Mouse (Mus musculus) cortical plate, adult 2 months (tissue): ENCODE results near the gene Fam155a. TPM values are rescaled to one million over a fixed set of nuclear protein-coding genes. Genes with fewer than 3 reads are reported as not detected.
"Not testable (repeated sequence)": the region's sequence is repeated elsewhere in the genome, so short reads cannot be mapped to it uniquely, and the experiment has no call there.

Experiments used
- H3K27ac ChIP-seq: fragments of 200-500 bp; 2 replicates; pipeline ENCODE4 v1.5.1; 2012; ENCODE audit warnings: low read length, control low read depth, inconsistent platforms; ENCODE audit not compliant: insufficient read depth
- H3K4me1 ChIP-seq: fragments of 200-500 bp; 2 replicates; pipeline ENCODE4 v1.6.1; 2011; ENCODE audit warnings: low read length; ENCODE audit not compliant: control insufficient read depth, insufficient read depth
- H3K4me3 ChIP-seq: fragments of 200-500 bp; 2 replicates; pipeline ENCODE4 v1.5.1; 2011; ENCODE audit warnings: mild to moderate bottlenecking, low read length, control low read depth; ENCODE audit not compliant: insufficient read depth
- CTCF ChIP-seq: fragments of 200-500 bp; IDR thresholded peaks from 2 replicates; pipeline ENCODE4 v1.5.1; 2011; ENCODE audit warnings: mild to moderate bottlenecking, control low read depth, low read length; ENCODE audit not compliant: insufficient read depth; ENCODE audit errors: extremely low read depth
- POLR2A ChIP-seq: fragments of 200-500 bp; IDR thresholded peaks from 2 replicates; pipeline ENCODE4 v1.6.1; 2011; ENCODE audit warnings: mild to moderate bottlenecking, low read length, control low read depth; ENCODE audit not compliant: insufficient read depth; ENCODE audit errors: extremely low read depth
- polyA plus RNA-seq: library from polyadenylated mRNA; depleted of rRNA; stranded (reverse); fragments of >200 nt; gene quantifications from 2 replicates; pipeline ENCODE4 v1.2.3, GENCODE M21; 2012; rRNA removed

Gene Fam155a
- polyA plus RNA-seq = 60.2 and 68.2 TPM in 2 replicates

DNA sequence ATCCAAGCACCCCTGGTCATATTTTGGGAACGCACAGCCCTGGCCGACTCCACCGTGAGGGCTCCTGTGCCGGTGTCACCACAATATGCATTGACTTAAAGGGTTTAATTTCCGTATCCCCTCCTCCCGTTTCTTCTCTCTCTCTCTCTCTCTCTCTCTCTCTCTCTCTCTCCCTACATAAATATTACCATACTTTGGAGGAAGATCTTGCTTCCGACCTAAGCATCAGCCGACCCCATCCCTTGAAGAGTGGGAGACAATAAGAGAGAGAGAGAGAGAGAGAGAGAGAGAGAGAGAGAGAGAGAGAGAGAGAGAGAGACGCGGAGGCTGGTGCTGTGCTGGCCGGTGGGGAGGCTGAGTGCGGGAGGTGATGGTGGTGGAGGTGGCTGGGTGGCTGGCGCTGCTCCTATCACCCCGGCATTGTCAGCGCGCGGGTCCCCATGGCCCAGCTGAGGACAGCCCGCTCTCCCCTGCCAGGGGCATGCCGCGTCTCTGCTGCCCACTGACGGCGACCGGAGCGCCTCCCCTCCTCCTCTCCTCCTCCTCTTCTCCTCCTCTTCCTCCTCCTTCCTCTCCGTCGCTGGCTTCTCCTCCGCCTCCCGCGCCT lies at the start of gene Fam155a:
Fam155a (minus strand) TSS at position 163 of the 607 bp plus-strand sequence.
- H3K4me1 ChIP-seq = peaks cover 2% of the 10 kb centered on the region
- peak within 1 kb of the TSS; percentile 89 for H3K4me3 ChIP-seq
- H3K27ac ChIP-seq = peak within 1 kb of the TSS; percentile 95
- TF ChIP-seq POLR2A (no peak), CTCF (no peak)

DNA sequence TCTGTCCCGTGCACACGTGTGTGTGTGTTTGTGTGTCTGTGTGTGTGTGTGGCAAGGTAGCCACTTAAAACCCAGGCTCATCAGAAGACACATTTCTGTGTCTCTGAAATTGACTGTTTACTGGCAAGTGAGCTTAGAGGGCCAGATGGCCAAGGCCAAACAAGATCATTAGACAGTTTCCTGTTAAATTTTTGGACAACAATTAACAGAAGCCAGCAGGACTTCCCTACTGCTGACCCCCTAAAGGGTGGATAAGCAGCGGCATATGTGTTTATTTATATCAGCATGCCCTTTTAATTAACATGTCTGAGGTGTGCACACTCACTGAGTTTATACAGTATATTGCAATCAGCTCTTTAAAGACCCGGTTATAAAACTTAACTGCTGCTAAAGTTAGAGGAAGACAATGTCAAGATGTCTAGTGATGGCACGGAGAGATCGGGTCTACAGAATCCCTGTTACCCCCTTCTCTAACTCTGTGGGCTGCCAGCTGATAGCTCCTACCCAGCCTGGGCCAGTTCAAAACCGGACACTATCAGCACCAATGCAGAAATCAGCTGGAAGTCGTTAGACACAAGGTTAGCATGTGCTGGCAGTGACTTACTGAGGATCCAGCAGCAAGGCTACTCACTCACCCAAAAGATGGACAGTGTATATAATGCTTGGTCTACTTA lies 42.4 kb upstream of the Fam155a start:
- Histone ChIP-seq H3K4me1 (no peaks in the 10 kb centered on the region), H3K27ac (no peak overlapping the region), H3K4me3 (no peak overlapping the region)
- TF ChIP-seq POLR2A = no peak
- no peak for TF ChIP-seq CTCF

DNA sequence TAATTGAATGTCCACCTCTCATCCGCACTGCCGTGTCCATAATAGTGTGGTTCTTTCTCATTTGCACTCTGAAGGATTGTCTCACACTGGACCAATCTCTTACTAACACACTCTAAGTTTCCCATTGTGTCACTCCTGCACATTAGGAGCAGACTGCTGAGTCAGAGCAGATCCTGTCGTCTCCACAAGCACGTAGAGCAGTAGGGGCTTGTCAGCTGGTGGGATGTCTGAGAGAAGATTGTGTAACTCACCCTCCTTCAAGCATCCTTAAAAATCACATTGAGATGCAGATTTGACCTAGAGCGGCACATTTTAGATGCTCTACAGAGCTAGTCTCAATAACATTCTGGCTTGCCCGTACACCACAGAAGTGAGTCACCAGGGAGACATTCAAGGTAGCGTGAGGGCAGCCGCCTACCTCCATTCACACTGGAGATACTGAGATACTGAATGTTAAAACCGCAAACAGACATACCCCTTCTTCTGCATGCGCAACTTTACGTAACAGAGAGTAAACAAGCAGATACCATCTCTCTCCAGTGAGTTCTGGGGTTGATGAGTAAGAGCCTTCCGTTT lies 40.1 kb upstream of the Fam155a start:
- Histone ChIP-seq H3K27ac (no peak overlapping the region), H3K4me3 (no peak overlapping the region)
- no peak for TF ChIP-seq POLR2A
- no peak for TF ChIP-seq CTCF

DNA sequence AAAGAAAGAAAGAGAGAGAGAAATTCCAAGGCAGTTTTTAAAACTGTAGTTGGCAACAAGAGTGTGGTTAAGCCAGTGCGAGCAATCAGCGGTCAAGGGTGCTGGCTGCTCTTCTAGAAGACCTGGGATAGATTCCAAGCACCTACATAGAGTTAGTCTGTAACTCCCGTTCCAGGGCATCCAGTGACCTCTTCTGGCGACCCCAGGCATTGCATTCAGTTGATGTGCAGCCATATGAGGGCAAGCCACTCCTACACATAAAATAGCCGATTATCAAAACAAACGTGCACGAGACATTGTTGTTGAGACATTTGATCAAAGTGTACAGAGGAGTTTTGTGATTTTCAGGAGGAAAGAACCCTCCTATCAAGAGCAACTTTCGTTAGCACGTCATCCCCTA lies 37.6 kb upstream of the Fam155a start:
- TF ChIP-seq CTCF (no peak), POLR2A (no peak)
- Histone ChIP-seq H3K4me1 (no peaks in the 10 kb centered on the region), H3K4me3 (no peak overlapping the region)

More for the DNA sequence above, 40.1 kb upstream of the Fam155a start:
- no peaks in the 10 kb centered on the region for H3K4me1 ChIP-seq

DNA sequence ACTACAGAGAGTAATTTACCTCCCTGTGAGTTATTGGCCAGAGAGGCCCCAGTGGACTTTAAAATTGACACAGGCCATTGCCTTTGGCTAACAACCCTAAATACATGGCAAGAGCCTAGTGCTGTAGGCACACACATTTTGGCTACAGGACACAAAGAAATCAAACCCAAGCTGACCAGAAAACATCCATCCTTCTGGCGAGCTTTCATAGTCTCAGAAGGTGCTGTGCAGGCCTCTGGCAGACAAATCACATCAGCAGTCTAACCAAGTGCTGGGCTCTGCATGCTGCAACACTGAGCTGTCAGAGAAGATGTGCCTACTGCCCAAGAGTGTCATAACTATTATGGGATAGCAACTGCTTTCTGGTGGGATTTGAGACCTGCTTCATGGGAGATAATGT lies 34.7 kb upstream of the Fam155a start:
- TF ChIP-seq POLR2A (no peak), CTCF (no peak)
- H3K27ac ChIP-seq = no peak overlapping the region
- H3K4me1 ChIP-seq = no peaks in the 10 kb centered on the region
- H3K4me3 ChIP-seq = no peak overlapping the region

More for the DNA sequence above, 37.6 kb upstream of the Fam155a start:
- no peak overlapping the region for H3K27ac ChIP-seq

DNA sequence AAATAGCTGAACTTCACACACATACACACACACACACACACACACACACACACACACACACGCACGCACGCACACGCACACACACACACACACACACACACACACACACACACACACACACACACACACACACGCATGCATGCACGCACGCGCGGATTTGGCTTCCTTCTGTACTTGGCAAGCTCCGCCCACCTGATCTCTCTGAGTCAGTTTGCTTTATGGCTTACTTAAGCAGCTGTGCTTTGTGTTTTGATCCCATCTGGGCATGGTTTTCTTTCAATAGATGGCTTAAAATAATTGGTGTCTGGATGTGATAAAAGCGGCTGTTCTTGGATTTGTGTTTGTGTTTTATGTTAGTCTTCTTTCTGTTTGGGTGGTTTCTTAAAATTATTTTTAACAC lies 29.4 kb upstream of the Fam155a start:
- H3K4me3 ChIP-seq, H3K27ac ChIP-seq, H3K4me1 ChIP-seq: not testable (repeated sequence)

DNA sequence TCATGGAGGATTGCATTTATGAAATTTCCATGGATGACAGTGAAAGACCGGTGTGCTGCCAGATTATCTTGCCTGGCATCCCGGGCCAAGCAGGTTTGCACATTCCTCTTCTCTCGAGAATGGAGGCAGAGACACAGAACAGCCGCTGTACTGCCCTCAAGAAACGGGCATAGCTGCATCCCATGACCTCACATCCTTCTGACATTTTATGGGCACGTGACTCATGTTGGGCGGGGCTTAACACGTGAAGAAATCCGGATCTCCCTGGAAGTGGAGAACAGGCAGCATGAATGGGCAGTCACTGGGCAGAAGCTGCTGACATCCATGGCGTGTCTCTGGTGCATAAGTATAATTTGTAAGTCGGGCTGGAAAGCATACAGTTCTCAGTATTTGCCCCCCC lies 29.0 kb upstream of the Fam155a start:
- H3K27ac ChIP-seq = no peak overlapping the region
- H3K4me3 ChIP-seq = no peak overlapping the region
- H3K4me1 ChIP-seq = no peaks in the 10 kb centered on the region; the same call in 1 of the 2 replicates
- TF ChIP-seq POLR2A = no peak
- no peak for TF ChIP-seq CTCF

DNA sequence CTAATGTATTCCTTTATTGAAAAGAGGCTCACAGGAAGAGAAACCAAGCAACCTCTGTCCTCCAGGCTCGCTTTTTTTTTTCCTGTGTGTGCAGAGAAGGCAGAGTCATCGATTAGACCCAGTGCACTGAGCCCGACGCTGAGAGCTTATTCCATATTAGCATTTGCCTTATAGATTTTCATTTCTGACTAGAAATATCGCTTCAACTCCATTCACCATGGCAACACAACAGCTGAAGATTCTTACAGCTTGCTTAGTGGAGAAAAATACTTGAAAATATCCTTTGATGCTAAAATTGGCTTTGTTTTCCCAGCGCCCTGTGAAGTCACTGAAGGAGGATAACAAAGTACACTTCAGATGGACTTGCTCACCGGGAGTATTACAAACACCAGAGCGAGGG lies 26.6 kb upstream of the Fam155a start:
- Histone ChIP-seq H3K4me1 (no peaks in the 10 kb centered on the region; the same call in 1 of the 2 replicates), H3K27ac (0 out of 2 replicates have a peak overlapping the region, but pooled peaks have one; percentile 8), H3K4me3 (peak overlapping the region; percentile 12; the same call in 1 of the 2 replicates)
- no peak for TF ChIP-seq POLR2A
- no peak for TF ChIP-seq CTCF

DNA sequence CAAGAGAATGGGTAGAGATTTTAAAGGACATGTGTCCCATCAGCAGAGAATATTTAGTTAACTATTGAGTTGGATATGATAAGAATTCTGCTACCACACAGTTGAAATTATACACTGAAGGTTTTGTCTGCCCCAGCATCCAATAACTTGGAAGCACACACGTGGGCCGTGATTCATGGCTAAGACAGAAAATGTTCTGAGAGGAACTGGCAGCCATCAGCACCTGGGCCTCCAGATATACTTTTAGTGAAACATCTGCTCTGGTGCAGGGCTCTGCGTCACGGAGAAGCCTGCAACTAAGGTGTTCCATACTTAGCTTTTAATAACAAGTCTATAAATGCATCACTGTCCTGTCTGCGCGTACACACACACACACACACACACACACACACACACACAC lies 24.8 kb upstream of the Fam155a start:
- Histone ChIP-seq H3K4me1 (no peaks in the 10 kb centered on the region; the same call in 1 of the 2 replicates), H3K27ac (no peak overlapping the region), H3K4me3 (no peak overlapping the region)
- TF ChIP-seq CTCF (no peak), POLR2A (no peak)

DNA sequence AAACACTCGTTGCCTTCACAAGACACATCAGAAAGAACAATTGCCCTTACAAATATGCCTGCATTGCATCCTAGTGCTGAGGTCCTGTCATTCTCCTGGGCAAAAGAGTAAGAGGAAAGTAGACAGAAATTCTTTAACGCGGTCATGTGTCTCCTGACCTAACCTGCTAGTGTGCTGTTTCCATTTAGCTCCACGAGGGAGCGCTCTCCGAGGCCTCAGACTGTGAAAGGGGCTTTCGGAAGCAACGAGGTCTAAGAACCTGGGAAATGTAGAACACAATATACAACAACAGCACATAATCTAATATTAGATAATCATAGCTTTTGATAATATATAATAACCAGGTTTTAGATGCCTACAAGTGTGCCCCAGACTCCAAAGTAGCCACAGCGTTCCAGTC lies 22.4 kb upstream of the Fam155a start:
- Histone ChIP-seq H3K4me3 (no peak overlapping the region), H3K27ac (no peak overlapping the region), H3K4me1 (no peaks in the 10 kb centered on the region; the same call in 1 of the 2 replicates)
- TF ChIP-seq POLR2A = no peak
- no peak for TF ChIP-seq CTCF
